Mouse (Mus musculus) cerebellum, postnatal 10 days (tissue): ENCODE measurements around the gene Ankrd66.
"Not testable (repeated sequence)": the region's sequence is repeated elsewhere in the genome, so short reads cannot be mapped to it uniquely, and the experiment has no call there.

Source experiments
- DNase-seq, 2 experiments: peaks; one replicate each; pipeline ENCODE4 v3.0.0; 2021; ENCODE audit warnings: mixed read lengths in 2 of 2

Ankrd66 gene

DNA sequence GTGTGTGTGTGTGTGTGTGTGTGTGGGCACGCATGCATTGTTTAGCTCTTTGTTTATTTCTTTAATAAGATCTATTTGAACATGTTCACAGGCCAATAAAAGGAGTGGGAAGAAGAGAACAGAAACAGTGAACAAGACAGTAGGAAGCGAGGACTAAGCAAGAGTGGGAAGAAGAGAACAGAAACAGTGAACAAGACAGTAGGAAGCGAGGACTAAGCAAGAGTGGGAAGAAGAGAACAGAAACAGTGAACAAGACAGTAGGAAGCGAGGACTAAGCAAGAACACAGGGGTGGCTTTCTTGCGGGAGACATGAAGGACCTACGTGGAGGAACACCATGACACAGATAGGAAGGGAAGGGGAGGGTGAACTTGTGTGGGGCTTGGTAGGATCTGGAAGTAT, 6.6 kb downstream of the Ankrd66 start:
- not testable (repeated sequence) for DNase-seq

DNA sequence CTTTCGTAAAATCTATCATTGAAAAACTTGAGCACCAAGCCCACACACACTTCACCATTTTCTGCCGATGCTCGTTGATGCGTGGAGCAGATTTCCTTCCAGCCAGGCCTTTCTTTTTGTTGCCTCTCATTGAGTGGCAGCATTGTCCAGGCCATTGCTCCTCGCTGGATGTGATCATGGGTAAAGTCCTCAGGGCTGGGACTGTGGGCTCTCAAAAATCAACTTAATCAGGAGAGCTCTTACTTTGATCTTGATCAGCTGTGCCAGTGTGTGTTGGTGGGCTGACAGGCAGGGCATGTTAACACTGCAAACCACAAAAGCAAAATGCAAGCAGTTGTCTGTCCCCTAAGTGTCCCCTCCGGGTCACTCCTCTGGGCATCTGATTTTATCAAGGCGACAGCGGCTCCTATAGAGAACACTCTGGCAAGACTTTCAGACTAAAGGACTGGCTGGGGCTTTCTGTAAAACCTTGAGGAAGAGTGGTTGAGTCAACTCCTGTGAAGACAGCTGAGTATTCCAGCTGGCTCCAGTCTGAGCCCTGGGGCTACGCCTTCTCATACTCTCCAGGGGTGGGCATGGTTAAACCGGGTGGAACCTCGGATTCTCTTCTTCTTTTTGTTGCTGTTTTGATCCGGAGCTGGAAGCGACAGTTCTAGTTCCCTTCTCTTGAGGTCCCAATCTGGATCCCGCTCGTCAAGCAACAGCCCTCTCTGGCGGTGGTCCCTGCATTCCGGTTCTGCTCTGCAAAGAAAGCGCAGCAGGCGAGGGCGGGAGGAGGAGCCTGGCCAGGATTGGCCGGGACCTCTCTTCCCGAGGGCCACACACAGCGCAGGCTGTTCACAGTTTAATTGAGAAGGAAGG, 8.8 kb downstream of the Ankrd66 start:
- DNase-seq, result peak; percentile 64 to 76

DNA sequence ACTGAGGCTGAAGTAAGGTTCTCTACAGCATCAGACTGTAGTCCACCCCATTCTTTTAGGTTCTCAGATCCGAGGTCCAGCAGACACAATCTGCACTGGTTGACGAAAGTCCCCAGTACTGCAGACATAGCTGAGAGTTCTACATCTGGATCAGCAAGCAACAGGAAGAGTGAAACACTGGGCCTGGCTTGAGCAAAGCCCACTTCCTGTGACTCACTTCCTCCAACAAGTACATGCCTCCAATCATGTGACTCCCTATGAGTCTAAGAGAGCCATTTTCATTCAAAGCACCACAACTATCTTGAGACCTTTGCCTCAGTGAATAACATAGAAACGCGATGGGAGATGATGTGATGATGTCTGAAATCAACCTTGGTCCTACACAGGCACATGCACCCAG, 12.2 kb downstream of the Ankrd66 start:
- no peak for DNase-seq

DNA sequence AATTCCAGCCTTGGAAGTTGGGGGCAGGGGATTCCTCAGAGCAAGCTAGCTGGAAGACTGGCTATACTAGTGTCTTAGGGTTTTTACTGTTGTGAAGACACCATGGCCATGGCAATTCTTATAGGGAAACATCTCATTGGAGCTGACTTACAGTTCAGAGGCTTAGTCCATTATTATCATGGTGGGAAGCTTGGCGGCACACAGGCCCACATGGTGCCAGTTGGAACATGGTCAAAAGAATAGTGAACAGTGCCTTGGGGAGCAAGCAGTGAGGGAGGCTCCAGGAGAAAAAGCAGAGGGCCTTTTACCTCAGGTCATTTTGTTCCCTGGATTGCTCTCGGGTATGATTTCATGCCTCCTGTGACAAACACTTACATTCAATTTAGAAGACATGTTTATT, 12.9 kb downstream of the Ankrd66 start:
- DNase-seq, result peak; percentile 43 to 60

DNA sequence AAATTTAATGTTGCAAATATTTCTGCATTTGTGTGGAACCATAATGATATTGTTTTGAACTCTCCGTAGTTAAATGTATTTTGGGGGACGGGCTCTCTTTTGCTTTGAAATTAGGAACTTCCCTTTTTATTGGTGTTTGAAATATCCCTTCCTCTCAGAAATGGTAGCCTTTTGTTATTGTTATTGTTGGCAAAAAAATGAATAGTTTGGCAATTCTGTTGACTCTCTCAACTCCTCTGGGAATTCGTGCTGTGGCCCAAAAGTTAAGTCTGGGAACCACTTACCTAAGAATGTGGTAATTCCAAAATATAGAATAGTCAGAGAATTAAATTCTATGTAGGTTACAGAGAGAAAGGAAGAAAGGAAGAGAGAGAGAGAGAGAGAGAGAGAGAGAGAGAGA, 23.3 kb downstream of the Ankrd66 start:
- no peak for DNase-seq

DNA sequence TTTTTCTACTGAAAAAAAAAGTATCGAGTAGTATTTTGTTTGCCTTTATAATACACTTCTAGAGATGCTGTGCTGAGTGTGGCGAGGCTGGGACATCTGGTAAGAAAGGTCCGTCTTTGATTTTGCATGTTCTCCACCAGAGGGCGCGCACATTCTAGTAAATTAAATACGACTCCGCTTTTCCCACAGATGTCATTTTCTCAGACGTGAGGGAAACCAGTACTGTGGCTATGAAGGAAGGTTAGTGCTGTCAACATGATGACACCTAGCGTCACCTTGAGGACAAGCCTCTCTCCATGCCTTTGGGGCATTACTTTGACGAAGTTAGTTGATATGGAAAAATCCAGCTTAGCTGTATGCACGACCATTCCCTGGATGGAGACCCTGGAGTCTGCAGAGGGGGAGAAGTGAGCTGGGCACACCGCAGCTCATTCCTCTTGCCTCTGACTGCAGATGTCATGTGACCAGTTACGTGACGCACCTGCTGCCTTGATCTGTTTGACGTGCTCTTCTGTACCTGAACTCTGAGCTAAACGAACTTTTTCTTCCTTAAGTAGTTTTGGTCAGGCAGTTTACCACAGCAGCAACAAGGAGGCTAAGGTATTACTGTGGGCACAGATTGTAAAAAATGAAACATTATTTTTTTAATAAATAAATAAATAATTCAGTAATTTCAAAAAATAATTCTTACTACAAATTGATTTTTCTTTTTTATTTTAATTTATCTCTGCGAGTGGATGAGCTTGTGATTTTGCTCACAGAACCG, 24.6 kb downstream of the Ankrd66 start:
- peak; percentile 86 to 89 for DNase-seq

DNA sequence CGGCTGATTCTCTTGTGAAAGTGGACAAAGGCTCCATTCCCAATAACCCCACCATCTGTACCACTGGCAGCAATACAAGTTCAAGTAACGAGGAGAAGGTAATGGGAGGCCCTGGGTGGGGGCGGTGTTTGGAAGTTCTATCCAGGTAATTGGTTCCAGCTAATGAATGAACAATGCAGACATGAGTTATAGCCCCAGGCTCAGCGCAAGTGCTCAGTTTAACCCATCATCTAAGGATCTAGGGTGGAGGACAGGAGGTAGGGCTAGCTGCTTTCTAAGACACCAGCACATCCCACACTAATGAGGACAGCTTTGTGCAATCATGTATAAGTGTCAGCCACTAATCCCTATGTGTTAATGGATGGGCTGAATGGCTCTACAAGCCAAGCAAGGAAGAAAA, 32.7 kb downstream of the Ankrd66 start:
- DNase-seq, result peak; percentile 6 to 21

DNA sequence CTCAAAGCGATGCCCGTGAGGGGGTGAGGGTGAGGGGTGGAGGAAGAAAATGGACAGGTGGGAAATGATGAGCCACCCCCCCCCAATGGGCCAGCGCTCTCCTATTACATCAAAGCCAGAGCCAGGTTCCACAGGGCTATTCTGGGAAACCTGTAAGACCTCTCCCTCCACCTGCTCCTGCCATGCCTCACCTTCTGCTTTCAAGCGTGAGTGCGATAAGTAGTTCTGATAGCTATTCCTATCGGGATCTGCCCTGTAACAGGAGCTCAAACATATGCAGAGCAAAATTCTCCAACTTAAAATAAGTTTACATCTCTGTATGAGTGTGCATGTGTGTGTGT, 38.9 kb downstream of the Ankrd66 start:
- no peak for DNase-seq

DNA sequence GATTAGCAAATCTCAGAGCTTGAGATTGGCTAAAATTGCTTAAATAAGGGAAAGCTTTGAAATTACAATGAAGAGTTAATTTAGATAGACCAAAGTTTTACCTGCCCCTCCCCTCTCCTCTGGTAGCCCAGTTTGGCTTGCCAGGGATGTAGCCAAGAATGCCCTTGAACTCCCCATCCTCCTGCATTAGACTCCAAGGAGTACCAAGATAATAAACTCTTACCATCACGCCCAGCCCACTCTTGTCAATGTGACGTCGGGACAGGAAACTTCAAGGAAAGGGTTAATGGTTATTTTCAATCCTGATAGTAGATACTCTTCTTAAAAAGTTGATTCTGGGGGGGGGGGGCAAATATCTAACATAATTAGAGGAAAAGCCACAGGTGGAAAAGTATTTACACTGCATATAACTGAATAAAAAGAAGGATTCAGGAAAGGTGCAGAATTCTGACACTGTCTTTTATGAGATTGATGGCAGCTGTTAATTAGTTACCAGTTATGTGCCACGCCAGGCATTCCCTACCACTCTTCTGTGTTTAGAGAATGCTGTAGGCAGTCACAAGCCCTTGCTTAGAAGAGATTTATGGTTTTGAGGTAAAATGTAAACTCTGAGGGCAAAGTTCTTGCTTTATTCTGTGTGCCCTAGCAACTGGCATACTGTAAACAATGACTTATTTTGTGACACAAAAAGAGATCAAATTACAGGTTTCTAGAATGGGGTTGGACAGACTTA, 39.4 kb downstream of the Ankrd66 start:
- no peak for DNase-seq

DNA sequence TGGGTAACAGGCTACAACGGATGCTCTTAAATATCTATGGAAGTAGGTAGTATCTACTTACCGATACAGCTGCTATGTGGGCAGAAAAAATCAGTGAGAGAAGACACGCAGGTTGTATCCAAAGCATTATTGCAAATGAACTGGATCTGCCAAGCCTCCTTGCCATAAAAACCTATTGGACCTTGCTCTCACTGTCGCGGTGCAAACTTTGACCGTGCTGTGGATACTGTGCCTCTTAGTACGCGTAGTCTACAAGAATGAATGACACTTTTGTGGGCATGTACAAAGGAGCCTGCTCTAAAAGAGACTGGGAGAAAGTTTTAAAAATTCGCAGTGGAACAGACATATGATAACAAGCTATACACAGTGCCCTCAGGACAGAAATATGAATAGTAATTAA, 40.8 kb downstream of the Ankrd66 start, which contains the start of gene Mep1a:
Gene Mep1a (minus strand): TSS at position 221 of the 400 bp plus-strand sequence.
- no peak for DNase-seq

DNA sequence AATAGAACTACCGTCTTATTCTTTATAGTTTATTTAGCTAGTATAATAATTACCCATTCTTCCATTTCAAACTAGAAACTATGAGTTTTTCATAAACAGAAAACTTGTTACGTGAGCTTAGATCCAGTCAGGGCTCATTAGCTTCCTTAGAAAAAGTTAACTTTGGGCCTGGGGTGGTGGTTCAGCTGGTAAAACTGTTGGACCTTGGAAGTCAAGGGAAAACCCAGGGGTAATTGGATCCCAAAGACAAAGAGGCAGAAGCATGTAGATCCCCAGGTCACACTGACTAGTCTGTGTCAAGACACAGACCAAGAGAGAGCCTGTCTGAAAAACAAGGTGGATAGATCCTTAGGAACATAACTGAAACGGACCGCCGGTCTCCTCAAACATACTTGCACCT, 41.8 kb downstream of the Ankrd66 start:
- no peak for DNase-seq

DNA sequence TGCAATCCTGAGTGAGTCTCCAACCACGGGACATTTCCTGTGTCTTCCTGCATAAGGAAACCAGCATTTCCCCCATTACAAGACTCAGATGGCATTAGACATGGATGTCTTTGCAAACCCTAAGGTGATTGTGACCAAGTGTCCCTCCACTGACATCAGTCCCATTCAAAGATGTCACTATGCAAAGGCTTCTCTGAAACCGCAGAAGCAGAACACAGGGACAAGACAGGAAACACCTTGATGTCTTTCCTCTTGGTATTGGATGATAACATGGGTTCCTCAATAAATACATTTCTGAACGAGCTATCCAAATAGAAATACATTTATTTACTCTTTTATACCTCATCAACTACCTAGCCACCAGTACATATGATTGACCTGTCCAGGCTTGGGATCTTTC, 42.2 kb downstream of the Ankrd66 start:
- DNase-seq, result no peak

DNA sequence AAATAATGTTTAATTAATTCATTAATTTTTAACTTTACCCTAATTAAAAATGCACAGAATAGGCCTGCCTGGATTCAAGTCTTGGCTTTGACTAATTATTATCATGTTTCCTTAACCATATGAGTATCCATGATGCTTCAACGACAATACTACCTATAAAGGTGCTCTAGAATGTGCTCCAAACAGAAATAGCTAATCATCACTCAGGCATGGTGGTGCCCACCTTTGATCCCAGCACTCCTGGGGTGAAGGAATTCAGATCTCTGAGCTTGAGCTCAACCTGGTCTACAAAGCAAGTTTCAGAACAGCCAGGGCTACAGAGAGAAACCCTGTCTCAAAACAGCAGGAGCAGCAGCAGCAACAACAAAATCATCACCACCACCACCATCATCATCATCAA, 42.9 kb downstream of the Ankrd66 start:
- DNase-seq, result no peak

DNA sequence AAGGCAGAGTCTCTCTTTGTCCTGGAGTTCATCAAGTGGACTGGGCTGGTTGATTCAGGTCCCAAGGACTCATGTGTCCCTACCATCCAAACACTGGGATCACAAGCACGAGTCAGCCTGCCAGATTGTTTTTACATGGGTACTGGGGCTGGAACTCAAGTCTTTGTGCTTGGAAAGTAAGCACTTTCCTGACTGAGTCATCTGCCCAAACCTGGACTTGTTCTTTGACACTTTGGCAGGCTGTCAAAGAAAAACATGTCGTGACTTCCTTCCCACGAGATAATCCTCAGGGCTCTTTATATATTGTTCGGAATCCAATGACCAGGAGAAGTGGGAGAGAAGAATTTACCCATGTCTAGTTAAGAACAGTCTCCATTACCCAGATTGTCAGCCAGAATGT, 45.9 kb downstream of the Ankrd66 start:
- no peak for DNase-seq

DNA sequence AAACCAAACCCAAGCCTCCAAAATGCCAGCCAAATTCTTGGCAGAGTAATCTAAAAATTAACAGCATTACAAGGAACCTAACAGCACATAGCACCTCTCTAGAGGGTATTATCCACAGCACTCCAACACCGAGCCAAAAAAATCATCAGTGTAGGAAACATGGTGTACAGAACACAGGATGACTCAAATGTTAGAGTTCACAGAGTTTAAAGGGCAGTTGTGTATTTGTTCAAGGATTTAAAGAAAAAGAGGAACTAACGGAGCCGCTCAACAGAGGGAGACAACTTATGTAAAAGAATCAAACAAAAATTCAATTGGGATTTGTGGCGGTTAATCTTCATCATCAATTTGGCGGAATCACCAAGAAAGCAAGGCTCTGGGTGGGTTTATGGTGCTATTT, 47.9 kb downstream of the Ankrd66 start:
- DNase-seq, result no peak

DNA sequence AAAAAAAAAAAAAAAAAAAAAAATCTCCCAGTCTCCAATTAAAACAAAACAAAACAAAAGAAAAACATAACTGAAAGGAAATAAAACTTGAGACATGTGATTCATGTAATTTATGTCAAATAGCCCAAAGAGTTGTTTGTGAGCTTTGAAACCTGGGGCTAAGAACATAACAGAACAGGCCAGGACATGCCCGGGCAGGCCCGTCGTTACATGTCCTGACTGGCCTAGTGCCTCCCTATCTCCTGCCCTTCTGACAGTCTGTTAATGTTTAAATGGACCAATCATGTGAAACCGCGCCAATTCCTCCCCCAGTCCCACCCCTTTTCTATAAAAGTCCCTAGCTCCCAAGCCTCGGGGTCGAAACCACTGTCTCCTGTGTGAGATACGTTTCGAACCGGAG, 53.1 kb downstream of the Ankrd66 start:
- DNase-seq, result not testable (repeated sequence)

DNA sequence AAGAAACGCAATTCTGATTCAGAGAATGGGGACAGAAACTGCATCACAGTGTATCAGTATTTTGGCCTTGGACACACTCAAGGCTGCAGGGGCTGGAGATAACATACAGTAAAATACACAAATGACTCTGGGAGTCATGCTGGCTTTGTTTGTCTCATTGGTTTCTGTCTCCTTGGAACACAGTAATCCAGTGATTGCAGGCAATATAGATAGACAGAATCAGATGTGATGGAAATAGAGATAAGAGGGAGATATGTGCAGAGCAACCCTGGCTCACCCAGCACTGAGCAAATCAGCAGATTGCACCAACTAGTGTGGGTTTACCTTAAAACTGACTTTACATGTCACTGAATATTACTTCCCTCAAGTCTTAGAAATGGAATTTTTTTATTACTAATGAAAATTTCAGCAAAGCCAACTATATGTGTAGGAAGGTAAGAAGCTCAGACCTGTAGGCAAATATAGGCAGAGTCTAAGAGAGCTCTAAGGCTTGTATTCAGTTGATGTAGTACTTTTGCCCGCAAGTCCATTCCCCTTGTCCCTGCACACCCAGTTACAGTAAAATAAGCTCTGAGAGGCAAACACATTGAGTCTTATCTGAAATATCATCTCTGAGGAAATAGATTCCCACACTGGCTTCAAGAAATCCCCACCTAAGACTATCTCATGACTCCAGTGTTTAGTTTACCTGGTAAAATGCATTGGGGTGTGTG, 54.8 kb downstream of the Ankrd66 start:
- DNase-seq, result no peak

DNA sequence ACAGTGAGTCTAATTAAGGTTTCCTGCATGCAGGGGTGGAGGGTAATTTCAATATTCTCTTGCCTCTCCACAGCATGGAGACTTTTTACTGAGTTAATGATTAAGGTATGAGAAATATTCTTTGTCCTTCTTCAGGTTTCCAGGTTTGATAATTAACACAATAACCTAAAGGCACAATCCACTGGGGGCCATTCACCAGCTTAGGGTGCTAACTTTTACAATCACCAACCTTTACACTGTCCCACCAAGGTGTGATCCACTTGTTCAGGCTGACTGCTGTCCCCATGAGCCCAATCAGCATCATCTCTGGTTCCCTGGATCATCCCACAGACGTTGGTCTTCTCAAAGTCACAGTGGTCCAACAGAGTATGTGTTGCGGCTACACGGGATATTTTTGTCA, 57.5 kb downstream of the Ankrd66 start:
- no peak for DNase-seq
